Mouse (Mus musculus) thymus, adult 2 months (tissue): ENCODE results near the gene Zkscan4. TPM values are rescaled to one million over a fixed set of nuclear protein-coding genes. Genes with fewer than 3 reads are reported as not detected.
"Not testable (repeated sequence)": the region's sequence is repeated elsewhere in the genome, so short reads cannot be mapped to it uniquely, and the experiment has no call there.

Source experiments
- DNase-seq: peaks from one replicate; pipeline ENCODE4 v3.0.0; 2021
- H3K27ac ChIP-seq: fragments of 200-500 bp; 2 replicates; pipeline ENCODE4 v1.5.1; 2012; ENCODE audit warnings: low read length, control low read depth; ENCODE audit not compliant: control insufficient read depth, insufficient read depth
- H3K27me3 ChIP-seq: fragments of 200-500 bp; 2 replicates; pipeline ENCODE4 v1.6.1; 2012; ENCODE audit warnings: mild to moderate bottlenecking, low read length, moderate library complexity, mixed read lengths; ENCODE audit not compliant: control insufficient read depth, insufficient read depth
- H3K36me3 ChIP-seq: fragments of 200-500 bp; 2 replicates; pipeline ENCODE4 v1.6.1; 2012; ENCODE audit warnings: mild to moderate bottlenecking, low read length, moderate library complexity; ENCODE audit not compliant: control insufficient read depth, insufficient read depth
- H3K4me1 ChIP-seq: fragments of 200-500 bp; replicated peaks from 2 replicates; pipeline ENCODE4 v1.6.1; 2012; ENCODE audit warnings: low read length; ENCODE audit not compliant: control insufficient read depth, insufficient read depth
- H3K4me3 ChIP-seq: fragments of 200-500 bp; 2 replicates; pipeline ENCODE4 v1.5.1; 2012; ENCODE audit warnings: mild to moderate bottlenecking, low read length, control low read depth, moderate library complexity; ENCODE audit not compliant: control insufficient read depth, insufficient read depth
- CTCF ChIP-seq: fragments of 200-500 bp; IDR thresholded peaks from 2 replicates; pipeline ENCODE4 v1.5.1; 2012; ENCODE audit warnings: mild to moderate bottlenecking, control low read depth, low read length, moderate library complexity, borderline replicate concordance; ENCODE audit not compliant: control insufficient read depth, poor library complexity, insufficient read depth; ENCODE audit errors: extremely low read depth
- POLR2A ChIP-seq: fragments of 200-500 bp; IDR thresholded peaks from 2 replicates; pipeline ENCODE4 v1.6.1; 2012; ENCODE audit warnings: mild to moderate bottlenecking, low read length, control low read depth, moderate library complexity; ENCODE audit not compliant: control insufficient read depth, poor library complexity, insufficient read depth; ENCODE audit errors: extremely low read depth
- WGBS: fragments of 180-500 bp; shearing (Covaris S2); methylation state at CpG from one replicate; pipeline ENCODE4 v1.1.7; 2018; 5-methylcytosine and 5-hydroxymethylcytosine counted together
- polyA plus RNA-seq: library from polyadenylated mRNA; depleted of rRNA; stranded (reverse); fragments of >200 nt; gene quantifications from 2 replicates; pipeline ENCODE4 v1.2.3, GENCODE M21; 2012; rRNA removed

Zkscan4 gene
- 0.18 and 0.26 TPM in 2 replicates for polyA plus RNA-seq

GRCm38 (mm10) chr13:21478759-21479670 is at the start of gene Zkscan4, which contains the start of gene Gm10065:
Gene Zkscan4, plus strand, starts transcription at chr13:21478907.
Gene Gm10065, minus strand, starts transcription at chr13:21479441.
- 6% methylated on average over 30 of the region's 31 CpGs for WGBS
- H3K4me1 ChIP-seq, H3K27me3 ChIP-seq, H3K27ac ChIP-seq, H3K36me3 ChIP-seq: not testable (repeated sequence)
- peak within 1 kb of the TSS; percentile 17 for H3K4me3 ChIP-seq
- peak; percentile 3 for DNase-seq

GRCm38 (mm10) chr13:21435476-21435875 is 43.2 kb upstream of the Zkscan4 start:
- Histone ChIP-seq H3K27me3 (no peaks in the 10 kb centered on the region), H3K27ac (no peak overlapping the region), H3K4me3 (no peak overlapping the region), H3K4me1 (peaks cover 3% of the 10 kb centered on the region), H3K36me3 (no peaks in the 10 kb centered on the region)
- 87% methylated on average over 4 of the region's 4 CpGs for WGBS
- DNase-seq, result no peak
- TF ChIP-seq CTCF, result no peak

- DNase-seq, result peak; percentile 63
- Histone ChIP-seq H3K36me3 (peaks cover 9% of the 10 kb centered on the region), H3K4me1 (peaks cover 3% of the 10 kb centered on the region)
These were observed 38.1 kb upstream of the Zkscan4 start, which contains the start of gene Pgbd1 for GRCm38 (mm10) chr13:21440503-21441206. Gene Pgbd1, minus strand, starts transcription at chr13:21441058.

GRCm38 (mm10) chr13:21441207-21441572 is 37.5 kb upstream of the Zkscan4 start:
- no peak for DNase-seq
- Histone ChIP-seq H3K27me3 (no peaks in the 10 kb centered on the region), H3K4me1 (peaks cover 3% of the 10 kb centered on the region), H3K4me3 (peak overlapping the region; percentile 94), H3K36me3 (peaks cover 13% of the 10 kb centered on the region), H3K27ac (peak overlapping the region; percentile 53; the same call in 1 of the 2 replicates)
- WGBS, result 33% methylated on average over 10 of the region's 10 CpGs
- TF ChIP-seq POLR2A (no peak), CTCF (no peak)

More at GRCm38 (mm10) chr13:21440503-21441206, 38.1 kb upstream of the Zkscan4 start, which contains the start of gene Pgbd1:
- H3K27ac ChIP-seq, result peak within 1 kb of the TSS; percentile 53
- no peaks in the 10 kb centered on the region for H3K27me3 ChIP-seq
- TF ChIP-seq POLR2A (no peak), CTCF (0 out of 2 replicates have a peak, but pooled peaks have one; percentile 13)
- peak within 1 kb of the TSS; percentile 94 for H3K4me3 ChIP-seq
- 1% methylated on average over 32 of the region's 32 CpGs for WGBS

GRCm38 (mm10) chr13:21446796-21447195 is 31.9 kb upstream of the Zkscan4 start:
- H3K36me3 ChIP-seq, result peaks cover 23% of the 10 kb centered on the region
- no peak for TF ChIP-seq CTCF
- no peak for TF ChIP-seq POLR2A
- DNase-seq, result no peak
- H3K27ac ChIP-seq, result no peak overlapping the region
- H3K27me3 ChIP-seq, result no peaks in the 10 kb centered on the region
- no peaks in the 10 kb centered on the region for H3K4me1 ChIP-seq
- WGBS, result 95% methylated on average over 9 of the region's 9 CpGs
- no peak overlapping the region for H3K4me3 ChIP-seq

- H3K4me1 ChIP-seq, result no peaks in the 10 kb centered on the region
- 94% methylated on average over 16 of the region's 16 CpGs for WGBS
- H3K27ac ChIP-seq, result no peak overlapping the region
- H3K36me3 ChIP-seq, result peaks cover 23% of the 10 kb centered on the region
- no peak for DNase-seq
- H3K27me3 ChIP-seq, result no peaks in the 10 kb centered on the region
- no peak for TF ChIP-seq POLR2A
- no peak for TF ChIP-seq CTCF
- no peak overlapping the region for H3K4me3 ChIP-seq
These were observed 30.7 kb upstream of the Zkscan4 start for GRCm38 (mm10) chr13:21447856-21448614.
